In genomic region chr10:87020711-87021110, GRCm38 (mm10) we compare ENCODE assay signal across 10 mouse cellular contexts. TPM values are rescaled to one million over a fixed set of nuclear protein-coding genes. Genes with fewer than 3 reads are reported as not detected.
DNase-seq lines count a peak whose midpoint lies in the region; ATAC-seq lines count a peak whose summit lies in the region.
"Had no signal": no experiment of that assay in that cellular context is flagged by ENCODE, and none has a peak within 500 bp of the region (broad histone marks: within the 10 kb centered on the region; RNA-seq: fewer than 3 reads in every experiment).

No protein-coding gene starts in this region.

- no peak overlapping the region for H3K4me2 ChIP-seq in neural tube, embryonic 11.5 days (ENCODE audit: low read depth)
- H3K4me2 ChIP-seq: limb, embryonic 15.5 days had no signal

- intact Hi-C loops in left cerebral cortex, postnatal 14 days (cut with DNase I): loop anchor here (2.0 kb wide), 1 partner anchor 48 kb away; no protein-coding TSS in a partner anchor

- 72% methylated on average over 15 of the region's 16 CpGs for WGBS in neural tube, embryonic 11.5 days

- no peaks in the 10 kb centered on the region for H3K36me3 ChIP-seq in neural tube, embryonic 11.5 days (ENCODE audit: control insufficient read depth, insufficient read depth, low read length)
- H3K36me3 ChIP-seq: limb, embryonic 15.5 days had no signal

- no peak overlapping the region for H3K9ac ChIP-seq in neural tube, embryonic 11.5 days (ENCODE audit: low read length)
- H3K9ac ChIP-seq: limb, embryonic 15.5 days had no signal

- peak; percentile 15 for DNase-seq in CD4-positive, CD25-positive, alpha-beta regulatory T cell, adult 2 months (ENCODE audit: low read depth, low spot score)
- peak; percentile 33 for DNase-seq in neural tube, embryonic 11.5 days (ENCODE audit: low spot score)
- no peak for DNase-seq in neural tube, embryonic 10.5 days (ENCODE audit: extremely low spot score, low spot score)
- DNase-seq in cerebellum, adult 18-20 months: peak; percentile 41 to 54
- peak; percentile 50 for DNase-seq in gastrocnemius, postnatal 10 days
- peak; percentile 65 to 78 for DNase-seq in left cerebral cortex, postnatal 14 days (ENCODE audit: low spot score in 2 of 2)
- peak; percentile 80 for DNase-seq in right cerebral cortex, postnatal 14 days

- no peak for ATAC-seq in CD4-positive, CD25-positive, alpha-beta regulatory T cell, adult 4 months
- 0 out of 2 replicates have a peak, but pooled peaks have one; percentile 42 for ATAC-seq in neural tube, embryonic 11.5 days (ENCODE audit: insufficient read depth, low FRiP score, low TSS enrichment)

- H3K4me3 ChIP-seq in neural tube, embryonic 11.5 days (ENCODE audit: low read depth, low read length): no peak overlapping the region
- H3K4me3 ChIP-seq: erythroblast, embryonic 14.5 days; limb, embryonic 15.5 days had no signal

- no peaks in the 10 kb centered on the region for H3K4me1 ChIP-seq in neural tube, embryonic 11.5 days (ENCODE audit: control insufficient read depth, insufficient read depth, low read length)
- H3K4me1 ChIP-seq: limb, embryonic 15.5 days had no signal

- no peaks in the 10 kb centered on the region for H3K27me3 ChIP-seq in neural tube, embryonic 11.5 days (ENCODE audit: control insufficient read depth, insufficient read depth, low read length)
- H3K27me3 ChIP-seq: limb, embryonic 15.5 days had no signal

- H3K9me3 ChIP-seq in neural tube, embryonic 11.5 days (ENCODE audit: control insufficient read depth, low read length): no peaks in the 10 kb centered on the region
- H3K9me3 ChIP-seq: limb, embryonic 15.5 days had no signal

- no peak overlapping the region for H3K27ac ChIP-seq in neural tube, embryonic 11.5 days (ENCODE audit: low read depth, low read length)
- H3K27ac ChIP-seq: limb, embryonic 15.5 days had no signal

RNA-seq across cellular contexts. Expression of gene Stab2, which starts 12.9 kb away (rescaled TPM):
- polyA plus RNA-seq in CD4-positive, CD25-positive, alpha-beta regulatory T cell, adult 4 months (2017; shearing (Covaris generic)): under 1 TPM; 0.46 to 0.56 TPM
- polyA plus RNA-seq in neural tube, embryonic 11.5 days (2014; fragmentation: Nextera tagmentation; extraction: Ambion mirVana): 0.22 and 0.41 TPM in 2 replicates
- total RNA-seq in gastrocnemius, postnatal 10 days (2021): under 1 TPM; 0.47 to 0.86 TPM
- total RNA-seq in left cerebral cortex, postnatal 14 days (2021): under 1 TPM; 0.25 to 0.37 TPM

RNA-seq across cellular contexts. Expression of gene 1700113H08Rik, which starts 37.1 kb away (rescaled TPM):
- polyA plus RNA-seq in CD4-positive, CD25-positive, alpha-beta regulatory T cell, adult 4 months (2017; shearing (Covaris generic)): not detected
- polyA plus RNA-seq in neural tube, embryonic 11.5 days (2014; fragmentation: Nextera tagmentation; extraction: Ambion mirVana): 0.34 and 0.45 TPM in 2 replicates
- under 1 TPM; 0.35 to 0.61 TPM for total RNA-seq in gastrocnemius, postnatal 10 days (2021)
- total RNA-seq in left cerebral cortex, postnatal 14 days (2021): not detected
- polyA plus RNA-seq: erythroblast, embryonic 14.5 days; limb, embryonic 15.5 days had no signal
